Mouse (Mus musculus) kidney, embryonic 16.5 days (tissue): ENCODE data around the gene Lamtor5. TPM values are rescaled to one million over a fixed set of nuclear protein-coding genes. Genes with fewer than 3 reads are reported as not detected.

ENCODE experiments used
- ATAC-seq: fragments of 200-750 bp; cut with Nextera tagmentation; 2 replicates; pipeline ENCODE4 v1.8.0; 2017; ENCODE audit warnings: moderate TSS enrichment; ENCODE audit not compliant: low FRiP score, low TSS enrichment
- H3K27ac ChIP-seq: fragments of 300-500 bp; sonication (generic); 2 replicates; pipeline ENCODE4 v1.5.1; 2014; ENCODE audit warnings: low read length
- H3K27me3 ChIP-seq: fragments of 300-500 bp; sonication (generic); 2 replicates; pipeline ENCODE4 v1.6.1; 2014; ENCODE audit warnings: low read length, control low read depth, mixed read lengths; ENCODE audit not compliant: insufficient read depth
- H3K36me3 ChIP-seq: fragments of 300-500 bp; sonication (generic); 2 replicates; pipeline ENCODE4 v1.6.1; 2014; ENCODE audit warnings: low read length, control low read depth, mixed read lengths; ENCODE audit not compliant: insufficient read depth
- H3K4me1 ChIP-seq: fragments of 300-500 bp; sonication (generic); 2 replicates; pipeline ENCODE4 v1.6.1; 2014; ENCODE audit warnings: low read length, control low read depth, mixed read lengths; ENCODE audit not compliant: insufficient read depth
- H3K4me2 ChIP-seq: fragments of 300-500 bp; sonication (generic); replicated peaks from 2 replicates; pipeline ENCODE4 v1.6.1; 2014; ENCODE audit warnings: low read depth, low read length
- H3K4me3 ChIP-seq: fragments of 300-500 bp; sonication (generic); 2 replicates; pipeline ENCODE4 v1.5.1; 2014; ENCODE audit warnings: mild to moderate bottlenecking, low read length
- H3K9ac ChIP-seq: fragments of 300-500 bp; sonication (generic); replicated peaks from 2 replicates; pipeline ENCODE4 v1.6.1; 2014; ENCODE audit warnings: low read length
- H3K9me3 ChIP-seq: fragments of 300-500 bp; sonication (generic); 2 replicates; pipeline ENCODE4 v1.6.1; 2016; ENCODE audit warnings: low read length, control low read depth
- WGBS: fragments of 180-500 bp; shearing (Covaris S2); extraction: QIAGEN DNeasy Blood & Tissue Kit; methylation state at CpG from one replicate; pipeline ENCODE4 v1.1.7; 2014; 5-methylcytosine and 5-hydroxymethylcytosine counted together
- polyA plus RNA-seq: library from polyadenylated mRNA; unstranded; fragments of >200 nt; fragmentation: Nextera tagmentation; extraction: Ambion mirVana; gene quantifications from 2 replicates; pipeline ENCODE4 v1.2.1, GENCODE M21; 2015

The Lamtor5 gene
- polyA plus RNA-seq = 204 and 224 TPM in 2 replicates

GRCm38 (mm10) chr3:107278479-107279269, at the start of gene Lamtor5:
Lamtor5 (plus strand) TSS chr3:107278858.
- Histone ChIP-seq H3K27me3 (no peaks in the 10 kb centered on the region), H3K9me3 (no peaks in the 10 kb centered on the region), H3K4me3 (peak within 1 kb of the TSS; percentile 89), H3K4me1 (peaks cover 10% of the 10 kb centered on the region), H3K27ac (peak within 1 kb of the TSS; percentile 53; the same call in 1 of the 2 replicates), H3K4me2 (peak within 1 kb of the TSS; percentile 68), H3K36me3 (peaks cover 9% of the 10 kb centered on the region), H3K9ac (peak within 1 kb of the TSS; percentile 84)
- WGBS = 3% methylated on average over 43 of the region's 43 CpGs
- ATAC-seq = peak; percentile 90

GRCm38 (mm10) chr3:107229221-107229620, 49.4 kb upstream of the Lamtor5 start:
- 68% methylated on average over 5 of the region's 5 CpGs for WGBS
- no peak overlapping the region for H3K27ac ChIP-seq

GRCm38 (mm10) chr3:107229822-107230221, 48.8 kb upstream of the Lamtor5 start:
- Histone ChIP-seq H3K9ac (no peak overlapping the region), H3K27me3 (no peaks in the 10 kb centered on the region), H3K4me2 (no peak overlapping the region), H3K9me3 (no peaks in the 10 kb centered on the region), H3K4me3 (no peak overlapping the region), H3K4me1 (peaks cover 3% of the 10 kb centered on the region; the same call in 1 of the 2 replicates), H3K36me3 (no peaks in the 10 kb centered on the region), H3K27ac (no peak overlapping the region)
- 32% methylated on average over 5 of the region's 5 CpGs for WGBS
- ATAC-seq = no peak

More at GRCm38 (mm10) chr3:107229221-107229620, 49.4 kb upstream of the Lamtor5 start:
- Histone ChIP-seq H3K9me3 (no peaks in the 10 kb centered on the region), H3K27me3 (no peaks in the 10 kb centered on the region), H3K4me3 (no peak overlapping the region), H3K9ac (no peak overlapping the region), H3K4me1 (peaks cover 3% of the 10 kb centered on the region; the same call in 1 of the 2 replicates), H3K36me3 (no peaks in the 10 kb centered on the region), H3K4me2 (no peak overlapping the region)
- ATAC-seq = no peak

GRCm38 (mm10) chr3:107230527-107230926, 48.1 kb upstream of the Lamtor5 start, which contains the start of gene A630076J17Rik:
A630076J17Rik (plus strand) TSS chr3:107230614.
- Histone ChIP-seq H3K36me3 (no peaks in the 10 kb centered on the region), H3K9ac (no peak within 1 kb of the TSS), H3K4me1 (peaks cover 3% of the 10 kb centered on the region; the same call in 1 of the 2 replicates), H3K4me3 (no peak within 1 kb of the TSS), H3K4me2 (no peak within 1 kb of the TSS), H3K9me3 (no peaks in the 10 kb centered on the region), H3K27me3 (no peaks in the 10 kb centered on the region), H3K27ac (no peak within 1 kb of the TSS)
- ATAC-seq = no peak
- 5% methylated on average over 1 of the region's 1 CpGs for WGBS

DNA sequence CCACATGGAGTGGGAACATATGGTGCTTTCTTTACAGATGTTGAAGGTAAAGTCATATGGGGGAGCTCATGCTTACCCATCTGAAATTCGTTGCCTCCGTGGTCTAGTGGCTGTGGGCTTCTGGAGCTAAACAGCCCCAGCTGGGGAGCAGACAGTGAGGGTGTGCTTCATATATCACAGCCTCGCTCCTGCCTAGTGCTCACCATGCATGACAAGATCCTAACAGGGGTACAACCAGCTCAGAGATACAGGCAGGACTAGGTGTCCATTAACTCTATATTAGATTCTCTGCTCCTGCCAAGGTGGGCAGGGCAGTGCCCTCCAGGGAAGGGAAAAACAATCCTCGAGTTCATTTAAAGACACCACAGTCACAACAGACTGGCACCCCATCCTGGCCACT, 47.5 kb upstream of the Lamtor5 start:
- Histone ChIP-seq H3K36me3 (no peaks in the 10 kb centered on the region), H3K4me3 (no peak overlapping the region), H3K27ac (no peak overlapping the region), H3K4me1 (peaks cover 3% of the 10 kb centered on the region; the same call in 1 of the 2 replicates), H3K9me3 (no peaks in the 10 kb centered on the region), H3K4me2 (no peak overlapping the region), H3K9ac (no peak overlapping the region), H3K27me3 (no peaks in the 10 kb centered on the region)
- 26% methylated on average over 4 of the region's 4 CpGs for WGBS
- ATAC-seq = peak; percentile 60; the same call in 1 of the 2 replicates

GRCm38 (mm10) chr3:107233351-107233813, 45.3 kb upstream of the Lamtor5 start:
- 11% methylated on average over 11 of the region's 11 CpGs for WGBS
- H3K27ac ChIP-seq = no peak overlapping the region

DNA sequence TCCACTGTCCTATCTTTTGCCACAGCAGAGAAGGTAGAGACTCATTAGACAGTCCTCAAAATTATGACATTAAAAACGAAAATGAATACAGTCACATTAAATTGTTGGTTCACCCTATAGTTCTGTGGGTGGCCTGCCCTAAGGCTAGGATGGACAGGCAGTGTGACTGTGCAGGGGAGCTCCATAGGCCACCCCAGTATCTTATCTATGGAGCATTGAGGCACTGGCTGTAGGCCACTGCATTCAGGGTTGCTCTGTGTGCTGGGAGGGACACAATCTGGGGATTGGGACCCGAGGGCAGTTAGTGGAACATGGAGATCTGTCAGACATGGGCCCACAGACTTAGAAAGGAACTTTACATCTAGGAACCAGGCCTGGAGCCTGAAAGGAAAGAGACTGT, 44.7 kb upstream of the Lamtor5 start:
- WGBS = 30% methylated on average over 2 of the region's 2 CpGs
- no peak overlapping the region for H3K4me2 ChIP-seq
- H3K9me3 ChIP-seq = no peaks in the 10 kb centered on the region

More at GRCm38 (mm10) chr3:107233351-107233813, 45.3 kb upstream of the Lamtor5 start:
- Histone ChIP-seq H3K4me3 (no peak overlapping the region), H3K4me1 (peaks cover 3% of the 10 kb centered on the region; the same call in 1 of the 2 replicates), H3K9ac (no peak overlapping the region; the same call in 1 of the 2 replicates), H3K4me2 (no peak overlapping the region; the same call in 1 of the 2 replicates), H3K9me3 (no peaks in the 10 kb centered on the region), H3K36me3 (no peaks in the 10 kb centered on the region), H3K27me3 (no peaks in the 10 kb centered on the region)
- ATAC-seq = no peak

DNA sequence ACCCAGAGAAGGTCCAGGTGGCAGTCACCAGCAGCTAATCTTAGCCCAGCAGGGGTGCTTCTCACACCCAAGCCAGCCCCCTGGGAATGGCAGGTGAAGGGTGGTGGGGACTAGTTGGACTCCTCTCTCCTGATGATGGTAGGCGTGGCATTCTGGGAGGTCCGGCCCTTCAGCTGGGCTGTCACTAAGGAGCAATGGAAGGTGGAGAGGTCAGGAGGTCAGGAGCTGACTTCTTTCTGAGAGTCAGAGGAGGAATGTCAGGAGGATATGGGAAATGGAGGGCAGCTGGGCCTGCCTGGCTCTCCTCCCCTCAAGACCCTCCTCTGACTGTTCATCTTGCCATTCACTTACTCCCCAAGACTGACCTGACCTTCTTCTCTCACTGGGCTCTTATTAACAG, 40.6 kb upstream of the Lamtor5 start:
- no peak overlapping the region for H3K9ac ChIP-seq
- H3K4me2 ChIP-seq = no peak overlapping the region
- WGBS = 52% methylated on average over 2 of the region's 2 CpGs
- H3K27me3 ChIP-seq = no peaks in the 10 kb centered on the region
- ATAC-seq = no peak
- H3K27ac ChIP-seq = no peak overlapping the region
- no peak overlapping the region for H3K4me3 ChIP-seq
- H3K9me3 ChIP-seq = no peaks in the 10 kb centered on the region
- H3K36me3 ChIP-seq = no peaks in the 10 kb centered on the region
- no peaks in the 10 kb centered on the region for H3K4me1 ChIP-seq

More for the DNA sequence above, 44.7 kb upstream of the Lamtor5 start:
- no peak overlapping the region for H3K27ac ChIP-seq
- ATAC-seq = no peak
- peaks cover 3% of the 10 kb centered on the region; the same call in 1 of the 2 replicates for H3K4me1 ChIP-seq
- no peak overlapping the region for H3K4me3 ChIP-seq
- no peak overlapping the region for H3K9ac ChIP-seq
- H3K27me3 ChIP-seq = no peaks in the 10 kb centered on the region
- no peaks in the 10 kb centered on the region for H3K36me3 ChIP-seq

GRCm38 (mm10) chr3:107238471-107238980, 40.1 kb upstream of the Lamtor5 start:
- no peaks in the 10 kb centered on the region for H3K27me3 ChIP-seq
- no peak overlapping the region for H3K27ac ChIP-seq
- H3K9me3 ChIP-seq = no peaks in the 10 kb centered on the region
- WGBS = 87% methylated on average over 8 of the region's 8 CpGs
- no peak for ATAC-seq
- no peak overlapping the region for H3K9ac ChIP-seq
- H3K4me2 ChIP-seq = no peak overlapping the region
- no peak overlapping the region for H3K4me3 ChIP-seq
- no peaks in the 10 kb centered on the region for H3K36me3 ChIP-seq
- H3K4me1 ChIP-seq = no peaks in the 10 kb centered on the region
